Mouse (Mus musculus): Measurements from ENCODE around the gene Carmil2. TPM values are rescaled to one million over a fixed set of nuclear protein-coding genes. Genes with fewer than 3 reads are reported as not detected.

Gene Carmil2
- 42.3 TPM for polyA plus RNA-seq (2015; fragmentation: Illumina TruSeq; extraction: RNeasy Lipid Tissue Mini Kit (QIAGEN cat#74804); ENCODE audit: low read depth, low replicate concordance)

DNA sequence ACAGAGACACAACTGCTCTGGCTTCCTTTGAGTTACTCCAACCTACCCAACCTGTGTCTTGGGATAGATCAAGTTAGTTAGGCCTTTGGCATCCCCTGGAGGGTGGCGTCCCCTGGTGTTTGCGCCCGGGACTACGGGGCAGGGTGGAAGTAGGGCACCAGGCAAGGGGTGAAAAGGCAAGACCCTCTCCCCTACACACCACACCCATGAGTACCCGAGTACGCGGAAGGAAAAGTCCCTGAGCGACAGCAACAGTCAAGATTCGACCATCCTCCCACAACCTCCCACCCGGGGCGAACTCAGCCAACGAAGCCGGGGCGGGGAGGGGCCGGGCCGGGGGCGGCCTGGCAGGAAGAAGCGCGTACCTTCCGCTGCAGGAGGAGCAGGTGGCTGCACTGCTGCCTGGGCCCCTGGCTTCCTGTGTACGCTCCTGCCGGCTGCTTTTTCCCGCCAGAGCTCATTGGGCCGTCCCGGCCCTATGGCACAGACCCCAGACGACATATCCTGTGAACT is at the start of gene Carmil2:
TSS of gene Carmil2 (plus strand) at position 479 of the 513 bp plus-strand sequence.

DNA sequence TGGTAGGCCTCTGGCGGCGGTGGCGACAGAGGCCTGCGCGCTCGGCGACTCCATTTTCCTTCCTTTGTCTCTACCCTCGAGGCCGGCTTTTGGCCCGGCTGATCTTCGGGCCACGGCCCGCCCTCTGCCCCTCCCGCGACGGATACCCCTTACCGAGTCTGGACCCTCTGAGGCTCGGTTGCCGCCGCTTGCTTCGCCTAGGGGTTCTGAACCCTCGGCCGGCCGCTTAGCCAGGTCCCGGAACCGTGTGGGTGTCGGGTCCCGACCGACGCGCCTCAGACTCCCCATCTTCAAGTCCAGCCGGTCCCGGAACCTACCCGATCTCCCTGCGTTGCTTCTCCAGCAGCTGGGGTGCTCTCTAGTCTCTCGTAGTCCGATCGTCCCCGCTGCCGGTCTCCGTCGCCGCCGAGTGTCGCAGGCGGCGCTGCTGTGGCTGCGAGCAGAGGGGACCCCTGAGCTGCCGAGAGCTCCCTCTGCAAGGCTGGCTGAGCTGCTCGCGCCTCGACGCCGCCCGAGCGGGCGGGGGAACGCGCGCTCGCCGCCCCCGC is 49.0 kb upstream of the Carmil2 start, which contains the start of gene Agrp:
TSS of gene Agrp (minus strand) at position 431 of the 548 bp plus-strand sequence.

DNA sequence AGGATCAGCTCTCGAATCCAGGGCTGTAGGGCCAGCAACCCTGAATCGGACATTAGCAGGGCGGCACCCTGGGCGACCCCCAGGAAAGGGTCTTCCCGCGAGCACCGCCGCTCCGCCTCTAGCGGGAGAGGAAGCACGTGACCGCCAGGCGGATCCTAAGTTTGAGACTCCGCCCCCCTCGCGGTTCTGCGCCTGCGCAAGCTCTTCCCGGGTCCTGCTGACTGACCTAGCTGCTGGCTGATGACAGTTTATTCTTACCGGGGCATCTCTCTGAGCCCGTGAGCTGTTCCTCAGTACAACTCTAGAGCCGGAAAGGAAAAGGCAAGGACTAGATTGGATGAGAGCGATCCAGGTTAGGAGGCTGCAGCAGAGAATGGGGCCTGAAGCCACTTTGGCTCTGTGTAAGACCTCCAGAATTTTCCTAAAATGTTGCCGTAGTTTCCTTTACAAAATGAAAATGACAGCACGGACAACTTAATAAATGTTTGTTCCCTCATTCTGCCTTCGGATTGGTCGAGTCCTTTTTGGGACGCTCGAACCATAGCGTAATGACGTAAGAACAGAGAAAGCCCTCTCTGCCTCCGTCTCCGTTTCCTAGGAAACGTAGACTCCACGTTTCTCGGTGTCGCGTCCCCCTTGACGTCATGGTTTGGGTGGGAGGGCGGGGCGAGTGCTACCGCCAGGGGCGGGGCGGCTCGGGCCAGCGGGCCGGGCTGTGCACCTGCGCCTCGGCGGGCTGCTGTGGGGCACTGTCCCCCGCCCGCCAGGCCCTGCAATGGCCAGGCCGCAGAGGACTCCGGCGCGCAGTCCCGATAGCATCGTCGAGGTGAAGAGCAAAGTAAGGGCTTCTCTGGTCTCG is 15.1 kb downstream of the Carmil2 start, which contains the start of the genes Acd and Pard6a:
TSS of gene Acd (minus strand) at position 137 of the 859 bp plus-strand sequence.
TSS of gene Pard6a (plus strand) at position 183 of the 859 bp plus-strand sequence.

DNA sequence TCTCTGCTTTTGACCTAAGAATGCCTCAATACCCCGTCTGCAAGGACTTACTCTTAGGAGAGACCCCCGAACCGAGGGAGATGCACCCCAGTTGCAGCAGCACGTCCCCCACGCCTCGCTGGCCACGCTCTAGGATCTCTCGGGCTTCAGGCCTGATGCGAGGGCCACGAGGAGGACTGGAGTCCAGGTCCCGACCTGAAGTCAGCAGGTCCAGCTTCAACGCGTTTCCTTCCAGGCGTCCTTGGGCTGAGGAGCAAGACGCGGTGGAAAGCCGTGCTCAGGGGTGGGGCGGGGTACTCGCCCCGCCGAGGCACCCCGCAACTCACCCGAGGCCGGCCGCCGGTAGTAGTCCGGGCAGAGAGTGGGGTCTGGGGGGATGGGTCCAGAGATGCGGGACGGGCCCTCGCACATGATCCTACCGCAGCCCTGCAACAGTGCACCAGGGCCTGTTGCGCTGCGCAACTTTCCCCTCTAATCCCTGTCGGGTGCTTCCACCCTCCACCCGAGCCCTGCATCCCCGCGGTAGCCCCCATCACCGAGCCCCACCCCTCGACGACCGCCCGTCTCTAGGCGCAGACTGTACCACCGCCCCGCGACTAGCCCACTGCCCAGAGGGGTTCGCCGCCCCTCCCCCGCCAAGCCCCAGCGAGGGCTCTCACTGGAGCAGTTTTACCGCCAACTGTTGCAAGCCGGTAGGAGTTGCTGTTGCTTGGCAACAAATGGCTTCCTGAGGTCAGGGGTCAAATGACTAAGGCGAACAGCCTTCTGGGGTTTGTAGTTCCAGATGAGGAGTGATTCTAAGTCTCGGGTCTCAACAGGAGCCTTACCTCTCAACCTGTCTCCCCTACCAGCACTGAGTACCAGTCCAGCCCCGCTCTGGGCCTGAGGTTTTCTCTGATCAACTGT is 21.7 kb downstream of the Carmil2 start, which contains the start of the genes 4933405L10Rik and Enkd1:
TSS of gene 4933405L10Rik (plus strand) at position 158 of the 906 bp plus-strand sequence.
TSS of gene Enkd1 (minus strand) at position 713 of the 906 bp plus-strand sequence.

Other genes with a start within 250 kb of the Carmil2 start
- 110 TPM for gene Tppp3, start 214.7 kb upstream of the Carmil2 start, polyA plus RNA-seq (2015; fragmentation: Illumina TruSeq; extraction: RNeasy Lipid Tissue Mini Kit (QIAGEN cat#74804); ENCODE audit: low read depth, low replicate concordance)
- gene Zdhhc1, start 189.4 kb upstream of the Carmil2 start, polyA plus RNA-seq (2015; fragmentation: Illumina TruSeq; extraction: RNeasy Lipid Tissue Mini Kit (QIAGEN cat#74804); ENCODE audit: low read depth, low replicate concordance): 33.3 TPM
- gene Hsd11b2, start 167.5 kb upstream of the Carmil2 start, polyA plus RNA-seq (2015; fragmentation: Illumina TruSeq; extraction: RNeasy Lipid Tissue Mini Kit (QIAGEN cat#74804); ENCODE audit: low read depth, low replicate concordance): not detected
- gene Atp6v0d1, start 120.2 kb upstream of the Carmil2 start, polyA plus RNA-seq (2015; fragmentation: Illumina TruSeq; extraction: RNeasy Lipid Tissue Mini Kit (QIAGEN cat#74804); ENCODE audit: low read depth, low replicate concordance): 354 TPM
- gene Ripor1, start 81.0 kb upstream of the Carmil2 start, polyA plus RNA-seq (2015; fragmentation: Illumina TruSeq; extraction: RNeasy Lipid Tissue Mini Kit (QIAGEN cat#74804); ENCODE audit: low read depth, low replicate concordance): 42.2 TPM
- 56.7 TPM for gene Ctcf, start 49.7 kb upstream of the Carmil2 start, polyA plus RNA-seq (2015; fragmentation: Illumina TruSeq; extraction: RNeasy Lipid Tissue Mini Kit (QIAGEN cat#74804); ENCODE audit: low read depth, low replicate concordance)
- gene Agrp, start 48.9 kb upstream of the Carmil2 start, polyA plus RNA-seq (2015; fragmentation: Illumina TruSeq; extraction: RNeasy Lipid Tissue Mini Kit (QIAGEN cat#74804); ENCODE audit: low read depth, low replicate concordance): not detected
- 44.3 TPM for gene Acd, start 14.8 kb downstream of the Carmil2 start, polyA plus RNA-seq (2015; fragmentation: Illumina TruSeq; extraction: RNeasy Lipid Tissue Mini Kit (QIAGEN cat#74804); ENCODE audit: low read depth, low replicate concordance)
- gene Pard6a, start 14.9 kb downstream of the Carmil2 start, polyA plus RNA-seq (2015; fragmentation: Illumina TruSeq; extraction: RNeasy Lipid Tissue Mini Kit (QIAGEN cat#74804); ENCODE audit: low read depth, low replicate concordance): 53.7 TPM
- not detected for gene 4933405L10Rik, start 21.4 kb downstream of the Carmil2 start, polyA plus RNA-seq (2015; fragmentation: Illumina TruSeq; extraction: RNeasy Lipid Tissue Mini Kit (QIAGEN cat#74804); ENCODE audit: low read depth, low replicate concordance)
- gene Enkd1, start 21.9 kb downstream of the Carmil2 start, polyA plus RNA-seq (2015; fragmentation: Illumina TruSeq; extraction: RNeasy Lipid Tissue Mini Kit (QIAGEN cat#74804); ENCODE audit: low read depth, low replicate concordance): 10.3 TPM
- gene Gfod2, start 72.4 kb downstream of the Carmil2 start, polyA plus RNA-seq (2015; fragmentation: Illumina TruSeq; extraction: RNeasy Lipid Tissue Mini Kit (QIAGEN cat#74804); ENCODE audit: low read depth, low replicate concordance): 22.9 TPM
- gene Ranbp10, start 141.1 kb downstream of the Carmil2 start, polyA plus RNA-seq (2015; fragmentation: Illumina TruSeq; extraction: RNeasy Lipid Tissue Mini Kit (QIAGEN cat#74804); ENCODE audit: low read depth, low replicate concordance): 17.1 TPM
- 0.71 TPM for gene Tsnaxip1, start 141.5 kb downstream of the Carmil2 start, polyA plus RNA-seq (2015; fragmentation: Illumina TruSeq; extraction: RNeasy Lipid Tissue Mini Kit (QIAGEN cat#74804); ENCODE audit: low read depth, low replicate concordance)
- 13.9 TPM for gene Cenpt, start 167.0 kb downstream of the Carmil2 start, polyA plus RNA-seq (2015; fragmentation: Illumina TruSeq; extraction: RNeasy Lipid Tissue Mini Kit (QIAGEN cat#74804); ENCODE audit: low read depth, low replicate concordance)
- 37.5 TPM for gene Thap11, start 168.9 kb downstream of the Carmil2 start, polyA plus RNA-seq (2015; fragmentation: Illumina TruSeq; extraction: RNeasy Lipid Tissue Mini Kit (QIAGEN cat#74804); ENCODE audit: low read depth, low replicate concordance)
- 102 TPM for gene Nutf2, start 174.3 kb downstream of the Carmil2 start, polyA plus RNA-seq (2015; fragmentation: Illumina TruSeq; extraction: RNeasy Lipid Tissue Mini Kit (QIAGEN cat#74804); ENCODE audit: low read depth, low replicate concordance)
- gene Edc4, start 194.6 kb downstream of the Carmil2 start, polyA plus RNA-seq (2015; fragmentation: Illumina TruSeq; extraction: RNeasy Lipid Tissue Mini Kit (QIAGEN cat#74804); ENCODE audit: low read depth, low replicate concordance): 36.3 TPM
- gene Nrn1l, start 207.3 kb downstream of the Carmil2 start, polyA plus RNA-seq (2015; fragmentation: Illumina TruSeq; extraction: RNeasy Lipid Tissue Mini Kit (QIAGEN cat#74804); ENCODE audit: low read depth, low replicate concordance): 2.5 TPM
- 5.9 TPM for gene Pskh1, start 214.2 kb downstream of the Carmil2 start, polyA plus RNA-seq (2015; fragmentation: Illumina TruSeq; extraction: RNeasy Lipid Tissue Mini Kit (QIAGEN cat#74804); ENCODE audit: low read depth, low replicate concordance)
- 2.1 TPM for gene Ctrl, start 247.6 kb downstream of the Carmil2 start, polyA plus RNA-seq (2015; fragmentation: Illumina TruSeq; extraction: RNeasy Lipid Tissue Mini Kit (QIAGEN cat#74804); ENCODE audit: low read depth, low replicate concordance)